Mouse (Mus musculus): Measurements from ENCODE around the gene Actg2. TPM values are rescaled to one million over a fixed set of nuclear protein-coding genes. Genes with fewer than 3 reads are reported as not detected.

The Actg2 gene
- total and polyA plus RNA-seq, 3 experiments = 1.1 to 5.6 (median 1.6) TPM

Other genes with a start within 250 kb of the Actg2 start
- gene Mthfd2, start 210.4 kb downstream of the Actg2 start, total RNA-seq (2012; rRNA removed) = 227 and 351 TPM in 2 replicates
- gene Mthfd2, start 210.4 kb downstream of the Actg2 start, total RNA-seq (2014; rRNA removed) = 281 and 286 TPM in 2 replicates
- gene Mthfd2, start 210.4 kb downstream of the Actg2 start, polyA plus RNA-seq (2012; ENCODE audit: insufficient read length, low read depth) = 317 and 327 TPM in 2 replicates
- 82.6 and 85.5 TPM in 2 replicates for gene Mob1a, start 210.2 kb downstream of the Actg2 start, total RNA-seq (2012; rRNA removed)
- 182 and 200 TPM in 2 replicates for gene Mob1a, start 210.2 kb downstream of the Actg2 start, total RNA-seq (2014; rRNA removed)
- 82.4 and 99.8 TPM in 2 replicates for gene Mob1a, start 210.2 kb downstream of the Actg2 start, polyA plus RNA-seq (2012; ENCODE audit: insufficient read length, low read depth)
- gene Bola3, start 187.1 kb downstream of the Actg2 start, total RNA-seq (2012; rRNA removed) = 35.3 and 38.1 TPM in 2 replicates
- 53.6 and 60.5 TPM in 2 replicates for gene Bola3, start 187.1 kb downstream of the Actg2 start, total RNA-seq (2014; rRNA removed)
- gene Bola3, start 187.1 kb downstream of the Actg2 start, polyA plus RNA-seq (2012; ENCODE audit: insufficient read length, low read depth) = 190 and 223 TPM in 2 replicates
- 5.6 and 8.2 TPM in 2 replicates for gene Tet3, start 77.2 kb downstream of the Actg2 start, total RNA-seq (2012; rRNA removed)
- gene Tet3, start 77.2 kb downstream of the Actg2 start, total RNA-seq (2014; rRNA removed) = 2.2 and 3.2 TPM in 2 replicates
- 6.4 and 10.0 TPM in 2 replicates for gene Tet3, start 77.2 kb downstream of the Actg2 start, polyA plus RNA-seq (2012; ENCODE audit: insufficient read length, low read depth)
- gene Dguok, start 29.3 kb downstream of the Actg2 start, total RNA-seq (2012; rRNA removed) = 11.1 and 11.5 TPM in 2 replicates
- 14.6 and 16.7 TPM in 2 replicates for gene Dguok, start 29.3 kb downstream of the Actg2 start, total RNA-seq (2014; rRNA removed)
- gene Dguok, start 29.3 kb downstream of the Actg2 start, polyA plus RNA-seq (2012; ENCODE audit: insufficient read length, low read depth) = 8.0 and 8.7 TPM in 2 replicates
- gene Stambp, start 36.5 kb upstream of the Actg2 start, total RNA-seq (2012; rRNA removed) = 4.2 and 4.6 TPM in 2 replicates
- gene Stambp, start 36.5 kb upstream of the Actg2 start, total RNA-seq (2014; rRNA removed) = 3.3 and 4.1 TPM in 2 replicates
- 10.2 and 11.4 TPM in 2 replicates for gene Stambp, start 36.5 kb upstream of the Actg2 start, polyA plus RNA-seq (2012; ENCODE audit: insufficient read length, low read depth)
- not detected in 2 replicates for gene Clec4f, start 119.9 kb upstream of the Actg2 start, total RNA-seq (2012; rRNA removed)
- gene Clec4f, start 119.9 kb upstream of the Actg2 start, total RNA-seq (2014; rRNA removed) = not detected in 2 replicates
- gene Clec4f, start 119.9 kb upstream of the Actg2 start, polyA plus RNA-seq (2012; ENCODE audit: insufficient read length, low read depth) = not detected in 2 replicates
- not detected in 2 replicates for gene Cd207, start 141.6 kb upstream of the Actg2 start, total RNA-seq (2012; rRNA removed)
- gene Cd207, start 141.6 kb upstream of the Actg2 start, total RNA-seq (2014; rRNA removed) = not detected in 2 replicates
- gene Cd207, start 141.6 kb upstream of the Actg2 start, polyA plus RNA-seq (2012; ENCODE audit: insufficient read length, low read depth) = not detected in 2 replicates
- gene Vax2, start 175.0 kb upstream of the Actg2 start, total RNA-seq (2012; rRNA removed) = not detected in 2 replicates
- gene Vax2, start 175.0 kb upstream of the Actg2 start, total RNA-seq (2014; rRNA removed) = not detected in 2 replicates
- not detected in 2 replicates for gene Vax2, start 175.0 kb upstream of the Actg2 start, polyA plus RNA-seq (2012; ENCODE audit: insufficient read length, low read depth)
- gene Atp6v1b1, start 206.7 kb upstream of the Actg2 start, total RNA-seq (2012; rRNA removed) = not detected in 2 replicates
- not detected in 2 replicates for gene Atp6v1b1, start 206.7 kb upstream of the Actg2 start, total RNA-seq (2014; rRNA removed)
- gene Atp6v1b1, start 206.7 kb upstream of the Actg2 start, polyA plus RNA-seq (2012; ENCODE audit: insufficient read length, low read depth) = not detected in 2 replicates
- 0.08 and 0.13 TPM in 2 replicates for gene Ankrd53, start 226.4 kb upstream of the Actg2 start, total RNA-seq (2012; rRNA removed)
- gene Ankrd53, start 226.4 kb upstream of the Actg2 start, total RNA-seq (2014; rRNA removed) = not detected in 2 replicates
- gene Ankrd53, start 226.4 kb upstream of the Actg2 start, polyA plus RNA-seq (2012; ENCODE audit: insufficient read length, low read depth) = 0.34 and 0.36 TPM in 2 replicates
- 44.6 and 52.4 TPM in 2 replicates for gene Tex261, start 239.5 kb upstream of the Actg2 start, total RNA-seq (2012; rRNA removed)
- gene Tex261, start 239.5 kb upstream of the Actg2 start, total RNA-seq (2014; rRNA removed) = 42.4 and 65.6 TPM in 2 replicates
- gene Tex261, start 239.5 kb upstream of the Actg2 start, polyA plus RNA-seq (2012; ENCODE audit: insufficient read length, low read depth) = 87.8 and 88.9 TPM in 2 replicates

Data from CH12.LX (cell line).